Mouse (Mus musculus): ENCODE results near the gene Abca1. TPM values are rescaled to one million over a fixed set of nuclear protein-coding genes. Genes with fewer than 3 reads are reported as not detected.

Abca1 gene
- total and polyA plus RNA-seq, 3 experiments = 4.2 to 23.5 (median 13.1) TPM

- no peaks in the 10 kb centered on the region for H3K27me3 ChIP-seq (ENCODE audit: control insufficient read depth, insufficient read depth, low read length)
- no peak for DNase-seq
- no peak overlapping the region for H3K4me3 ChIP-seq
- intact Hi-C loops (cut with DNase I) = no loop called here
- no peaks in the 10 kb centered on the region for H3K79me2 ChIP-seq (replicated peaks; ENCODE audit: control insufficient read depth, insufficient read depth, low read length)
- no peak overlapping the region for H3K9ac ChIP-seq (ENCODE audit: low read depth, low read length)
- H3K36me3 ChIP-seq (ENCODE audit: control insufficient read depth, insufficient read depth, low read length) = peaks cover 4% of the 10 kb centered on the region; the same call in 1 of the 2 replicates
- WGBS = 93% methylated on average over 7 of the region's 7 CpGs
- no peak overlapping the region for H3K27ac ChIP-seq
- H3K4me1 ChIP-seq (ENCODE audit: control insufficient read depth, insufficient read depth, low read length) = no peaks in the 10 kb centered on the region
- TF ChIP-seq EP300 (IDR thresholded peaks at IDR 0.05; ENCODE audit: insufficient read depth, low read depth, low read length) (no peak), POLR2A (IDR thresholded peaks at IDR 0.05; ENCODE audit: insufficient read depth, low read depth, low read length) (no peak), CTCF (IDR thresholded peaks at IDR 0.05) (no peak)
Measured at GRCm38 (mm10) chr4:53045807-53046206, 113.9 kb downstream of the Abca1 start.

GRCm38 (mm10) chr4:53043819-53044218, 115.9 kb downstream of the Abca1 start:
- H3K79me2 ChIP-seq (replicated peaks; ENCODE audit: control insufficient read depth, insufficient read depth, low read length) = no peaks in the 10 kb centered on the region
- peaks cover 4% of the 10 kb centered on the region; the same call in 1 of the 2 replicates for H3K36me3 ChIP-seq (ENCODE audit: control insufficient read depth, insufficient read depth, low read length)
- TF ChIP-seq POLR2A (IDR thresholded peaks at IDR 0.05; ENCODE audit: insufficient read depth, low read depth, low read length) (no peak), CTCF (IDR thresholded peaks at IDR 0.05) (no peak), EP300 (IDR thresholded peaks at IDR 0.05; ENCODE audit: insufficient read depth, low read depth, low read length) (no peak)
- no peak overlapping the region for H3K9ac ChIP-seq (ENCODE audit: low read depth, low read length)
- intact Hi-C loops (cut with DNase I) = no loop called here
- WGBS = 79% methylated on average over 8 of the region's 8 CpGs
- H3K27ac ChIP-seq = no peak overlapping the region
- no peaks in the 10 kb centered on the region for H3K27me3 ChIP-seq (ENCODE audit: control insufficient read depth, insufficient read depth, low read length)
- no peaks in the 10 kb centered on the region for H3K4me1 ChIP-seq (ENCODE audit: control insufficient read depth, insufficient read depth, low read length)
- H3K4me3 ChIP-seq = no peak overlapping the region
- DNase-seq = no peak

GRCm38 (mm10) chr4:53030326-53030948, 129.3 kb downstream of the Abca1 start:
- no peak for TF ChIP-seq POLR2A (IDR thresholded peaks at IDR 0.05; ENCODE audit: insufficient read depth, low read depth, low read length)
- TF ChIP-seq CTCF (IDR thresholded peaks at IDR 0.05) = peak; percentile 60
- Histone ChIP-seq H3K27me3 (ENCODE audit: control insufficient read depth, insufficient read depth, low read length) (no peaks in the 10 kb centered on the region), H3K27ac (no peak overlapping the region), H3K4me1 (ENCODE audit: control insufficient read depth, insufficient read depth, low read length) (no peaks in the 10 kb centered on the region), H3K4me3 (no peak overlapping the region), H3K79me2 (replicated peaks; ENCODE audit: control insufficient read depth, insufficient read depth, low read length) (no peaks in the 10 kb centered on the region), H3K36me3 (ENCODE audit: control insufficient read depth, insufficient read depth, low read length) (peaks cover 5% of the 10 kb centered on the region), H3K9ac (ENCODE audit: low read depth, low read length) (no peak overlapping the region)
- DNase-seq = no peak
- WGBS = 53% methylated on average over 8 of the region's 8 CpGs
- intact Hi-C loops (cut with DNase I) = loop anchor here (5.0 to 10.0 kb wide), 2 partner anchors 327 to 564 kb away; no protein-coding TSS in a partner anchor

DNA sequence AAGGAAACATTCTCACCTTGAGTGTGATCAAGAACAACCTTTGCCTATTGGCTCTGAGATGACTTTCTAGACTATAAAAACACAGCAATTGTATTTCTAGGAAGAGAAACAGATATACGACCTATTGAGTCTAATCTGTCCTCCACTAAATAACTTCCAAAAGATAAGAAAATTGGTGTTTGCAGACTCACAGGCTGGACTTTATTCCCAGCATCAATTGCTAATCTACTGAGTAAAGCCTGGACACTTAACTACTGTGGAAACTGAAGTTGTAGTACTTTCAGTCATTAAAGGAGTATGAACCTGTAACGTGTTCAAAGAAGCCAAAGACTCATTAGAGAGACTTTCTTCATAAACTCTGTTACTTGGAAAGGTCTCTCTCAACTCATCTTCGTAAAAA, 131.9 kb downstream of the Abca1 start:
- H3K79me2 ChIP-seq (replicated peaks; ENCODE audit: control insufficient read depth, insufficient read depth, low read length) = no peaks in the 10 kb centered on the region
- H3K27ac ChIP-seq = no peak overlapping the region

DNA sequence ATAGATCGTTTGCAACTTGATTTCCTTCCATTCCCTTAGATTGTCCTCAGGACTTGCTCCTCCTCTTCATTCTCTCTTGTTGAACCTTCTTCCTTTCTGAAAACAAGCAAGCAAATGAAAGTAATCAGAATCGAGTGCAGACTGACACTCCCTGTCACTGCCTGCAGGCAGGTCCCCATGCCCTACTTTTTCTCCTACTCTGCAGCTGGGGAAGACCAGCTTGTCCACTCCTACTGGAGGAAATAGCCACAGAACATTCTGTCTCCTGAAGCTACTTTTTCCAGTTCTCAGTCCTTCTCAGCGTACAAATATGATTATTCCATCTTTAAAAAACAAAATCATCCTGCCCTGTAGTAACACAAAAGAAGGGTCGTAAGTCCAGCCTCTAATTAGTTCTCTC, 135.3 kb downstream of the Abca1 start:
- WGBS = 84% methylated on average over 4 of the region's 4 CpGs
- Histone ChIP-seq H3K9ac (ENCODE audit: low read depth, low read length) (no peak overlapping the region), H3K79me2 (replicated peaks; ENCODE audit: control insufficient read depth, insufficient read depth, low read length) (no peaks in the 10 kb centered on the region), H3K27me3 (ENCODE audit: control insufficient read depth, insufficient read depth, low read length) (no peaks in the 10 kb centered on the region), H3K36me3 (ENCODE audit: control insufficient read depth, insufficient read depth, low read length) (no peaks in the 10 kb centered on the region), H3K4me3 (no peak overlapping the region), H3K4me1 (ENCODE audit: control insufficient read depth, insufficient read depth, low read length) (no peaks in the 10 kb centered on the region), H3K27ac (no peak overlapping the region)
- intact Hi-C loops (cut with DNase I) = no loop called here
- TF ChIP-seq CTCF (IDR thresholded peaks at IDR 0.05) = no peak
- no peak for DNase-seq

More for the DNA sequence above, 131.9 kb downstream of the Abca1 start:
- Histone ChIP-seq H3K9ac (ENCODE audit: low read depth, low read length) (no peak overlapping the region), H3K4me3 (no peak overlapping the region), H3K4me1 (ENCODE audit: control insufficient read depth, insufficient read depth, low read length) (no peaks in the 10 kb centered on the region), H3K36me3 (ENCODE audit: control insufficient read depth, insufficient read depth, low read length) (peaks cover 5% of the 10 kb centered on the region), H3K27me3 (ENCODE audit: control insufficient read depth, insufficient read depth, low read length) (no peaks in the 10 kb centered on the region)
- intact Hi-C loops (cut with DNase I) = no loop called here
- no peak for TF ChIP-seq EP300 (IDR thresholded peaks at IDR 0.05; ENCODE audit: insufficient read depth, low read depth, low read length)
- no peak for TF ChIP-seq CTCF (IDR thresholded peaks at IDR 0.05)
- no peak for TF ChIP-seq POLR2A (IDR thresholded peaks at IDR 0.05; ENCODE audit: insufficient read depth, low read depth, low read length)
- no peak for DNase-seq
- 71% methylated on average over 3 of the region's 3 CpGs for WGBS

DNA sequence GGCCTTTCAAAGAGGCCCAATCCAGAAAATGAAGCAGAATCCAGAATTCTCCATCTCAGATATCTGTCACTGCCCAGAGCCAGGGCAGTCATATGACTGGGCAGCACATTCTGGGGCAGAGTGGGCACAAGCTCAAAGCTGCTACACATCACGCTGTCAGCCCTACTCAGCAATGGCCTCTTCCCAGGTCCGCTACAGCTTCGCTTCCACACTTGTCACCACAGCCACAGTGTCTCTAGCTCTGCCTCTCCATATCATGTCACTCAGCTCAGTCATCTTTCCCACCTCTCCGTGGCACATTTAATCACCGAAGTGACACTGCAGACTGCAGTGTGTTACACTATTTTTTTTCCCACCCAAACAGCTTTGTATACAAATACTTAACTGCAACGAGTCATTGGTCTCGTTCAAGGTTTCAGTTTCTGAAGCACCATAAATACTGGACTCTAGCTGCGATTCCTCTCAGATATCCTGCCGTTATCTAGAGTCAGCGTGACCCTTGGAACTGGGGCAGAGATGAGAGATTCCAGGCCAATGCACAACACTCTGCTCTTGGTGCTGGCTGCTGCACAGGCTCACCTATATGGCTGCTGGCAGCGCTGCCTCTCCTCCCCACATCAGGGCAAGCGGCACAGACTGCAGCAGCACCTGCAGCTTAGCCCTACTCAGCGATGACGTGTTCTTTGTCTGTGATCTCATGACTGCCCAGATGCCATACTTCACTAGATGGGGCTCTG, 136.3 kb downstream of the Abca1 start:
- Histone ChIP-seq H3K9ac (ENCODE audit: low read depth, low read length) (no peak overlapping the region), H3K4me3 (no peak overlapping the region), H3K27ac (no peak overlapping the region), H3K4me1 (ENCODE audit: control insufficient read depth, insufficient read depth, low read length) (no peaks in the 10 kb centered on the region), H3K36me3 (ENCODE audit: control insufficient read depth, insufficient read depth, low read length) (no peaks in the 10 kb centered on the region), H3K79me2 (replicated peaks; ENCODE audit: control insufficient read depth, insufficient read depth, low read length) (no peaks in the 10 kb centered on the region), H3K27me3 (ENCODE audit: control insufficient read depth, insufficient read depth, low read length) (no peaks in the 10 kb centered on the region)
- DNase-seq = no peak
- intact Hi-C loops (cut with DNase I) = no loop called here
- 75% methylated on average over 14 of the region's 14 CpGs for WGBS
- TF ChIP-seq CTCF (IDR thresholded peaks at IDR 0.05) (no peak), POLR2A (IDR thresholded peaks at IDR 0.05; ENCODE audit: insufficient read depth, low read depth, low read length) (no peak), EP300 (IDR thresholded peaks at IDR 0.05; ENCODE audit: insufficient read depth, low read depth, low read length) (no peak)

All from heart, adult 2 months (tissue).